Mouse (Mus musculus): ENCODE measurements around the gene Ntn4. TPM values are rescaled to one million over a fixed set of nuclear protein-coding genes. Genes with fewer than 3 reads are reported as not detected.

The Ntn4 gene
- total and polyA plus RNA-seq, 3 experiments: not detected

DNA sequence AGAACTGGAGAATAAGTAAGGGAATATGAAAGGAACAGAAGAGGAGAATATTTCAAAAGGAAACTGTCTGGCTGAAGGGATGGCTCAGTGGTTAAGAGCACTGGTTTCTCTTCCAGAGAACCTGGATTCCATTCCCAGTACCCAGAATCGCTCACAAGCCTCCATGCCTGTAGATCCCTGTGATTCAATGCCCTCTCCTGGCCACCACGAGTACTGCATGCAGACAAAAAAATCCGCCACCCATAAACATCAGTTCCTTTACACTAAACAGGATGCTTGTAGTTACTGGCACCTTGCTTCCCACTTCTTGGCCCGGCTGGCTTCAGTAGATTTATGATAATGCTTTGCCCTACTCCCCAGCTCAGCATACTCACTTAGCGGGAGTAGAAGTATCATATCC, 122.6 kb downstream of the Ntn4 start:
- in situ Hi-C loops (cut with MboI; ENCODE audit: low pct_ligation_motif_present, low pct_unique_long_range_greater_than_20kb, low sequenced_read_pairs): loop anchor here (10.0 kb wide), 1 partner anchor 158 kb away; no protein-coding TSS in a partner anchor

DNA sequence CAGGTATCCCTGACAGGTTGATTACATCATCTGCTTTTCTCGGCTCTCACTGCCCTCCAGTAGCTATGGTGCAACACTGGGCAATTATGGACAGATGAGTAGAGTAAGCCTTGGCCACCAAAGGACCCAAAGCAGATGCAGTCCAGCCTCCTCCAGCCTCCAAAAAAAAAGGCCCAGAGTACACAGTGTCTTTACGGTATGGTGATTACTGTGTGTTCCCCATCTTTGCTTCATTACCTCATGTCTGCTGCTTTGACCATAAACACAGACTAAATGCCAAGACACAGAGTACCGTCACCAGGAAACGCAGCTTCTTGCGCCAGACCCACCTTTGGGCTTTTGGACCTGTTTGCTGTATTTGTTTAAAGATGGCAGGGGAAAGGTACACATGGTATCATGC, 125.7 kb downstream of the Ntn4 start:
- Histone ChIP-seq H3K9me3 (replicated peaks; ENCODE audit: low read length) (no peaks in the 10 kb centered on the region), H3K27ac (ENCODE audit: insufficient read depth, low read depth) (no peak overlapping the region), H3K4me3 (replicated peaks in 1 of 3; ENCODE audit: low read depth in 2 of 3, low read length in 2 of 3, poor library complexity in 1 of 3) (no peak overlapping the region), H3K9ac (ENCODE audit: insufficient read depth, low read depth) (no peak overlapping the region), H3K36me3 (replicated peaks in 1 of 2; ENCODE audit: control insufficient read depth in 1 of 2, insufficient read depth in 1 of 2, low read length in 1 of 2) (no peaks in the 10 kb centered on the region), H3K4me2 (ENCODE audit: insufficient read depth, low read depth, poor library complexity, severe bottlenecking) (no peak overlapping the region), H3K4me1 (ENCODE audit: control insufficient read depth in 1 of 2, insufficient read depth in 2 of 2) (no peaks in the 10 kb centered on the region), H3K79me2 (replicated peaks; ENCODE audit: control insufficient read depth, extremely low read depth, insufficient read depth, poor library complexity, severe bottlenecking) (no peaks in the 10 kb centered on the region), H3K27me3 (replicated peaks) (no peaks in the 10 kb centered on the region)
- dilution Hi-C loops (cut with MboI; ENCODE audit: extremely low pct_ligation_motif_present, extremely low pct_unique_long_range_greater_than_20kb, low sequenced_read_pairs) (no loop called here), in situ Hi-C loops (cut with MboI; ENCODE audit: low pct_ligation_motif_present, low pct_unique_long_range_greater_than_20kb, low sequenced_read_pairs) (loop anchor here (10.0 kb wide), 1 partner anchor 161 kb away; no protein-coding TSS in a partner anchor)
- no peak for DNase-seq (ENCODE audit: extremely low read depth)
- TF ChIP-seq USF1 (IDR thresholded peaks at IDR 0.05; ENCODE audit: low read depth, low read length) (no peak), EP300 (IDR thresholded peaks at IDR 0.05; ENCODE audit: low read length) (no peak), MXI1 (IDR thresholded peaks at IDR 0.05; ENCODE audit: low read depth, low read length) (no peak), PAX5 (IDR thresholded peaks at IDR 0.05; ENCODE audit: low read length) (no peak), SMC3 (IDR thresholded peaks at IDR 0.05; ENCODE audit: low read depth, low read length) (no peak)

More for the DNA sequence above, 122.6 kb downstream of the Ntn4 start:
- DNase-seq (ENCODE audit: extremely low read depth): peak; percentile 46
- dilution Hi-C loops (cut with MboI; ENCODE audit: extremely low pct_ligation_motif_present, extremely low pct_unique_long_range_greater_than_20kb, low sequenced_read_pairs): no loop called here
- no peak overlapping the region for H3K4me2 ChIP-seq (ENCODE audit: insufficient read depth, low read depth, poor library complexity, severe bottlenecking)
- TF ChIP-seq SMC3 (IDR thresholded peaks at IDR 0.05; ENCODE audit: low read depth, low read length): peak; percentile 77
- no peak for TF ChIP-seq USF1 (IDR thresholded peaks at IDR 0.05; ENCODE audit: low read depth, low read length)
- TF ChIP-seq RAD21 (IDR thresholded peaks at IDR 0.05; ENCODE audit: low read depth, low read length): peak; percentile 74
- no peak for TF ChIP-seq TCF12 (IDR thresholded peaks at IDR 0.05; ENCODE audit: low read depth, low read length)
- TF ChIP-seq KAT2A (IDR thresholded peaks at IDR 0.05; ENCODE audit: insufficient replicate concordance, low read length): no peak
- TF ChIP-seq CTCF (conservative IDR thresholded peaks at IDR 0.05 in 1 of 2, IDR thresholded peaks at IDR 0.05 in 1 of 2; ENCODE audit: low read depth in 2 of 2, low read length in 2 of 2): peak; percentile 66 to 78
- H3K4me3 ChIP-seq (replicated peaks in 1 of 3; ENCODE audit: low read depth in 2 of 3, low read length in 2 of 3, poor library complexity in 1 of 3): no peak overlapping the region
- no peaks in the 10 kb centered on the region for H3K79me2 ChIP-seq (replicated peaks; ENCODE audit: control insufficient read depth, extremely low read depth, insufficient read depth, poor library complexity, severe bottlenecking)
- H3K9me3 ChIP-seq (replicated peaks; ENCODE audit: low read length): no peaks in the 10 kb centered on the region
- no peak overlapping the region for H3K27ac ChIP-seq (ENCODE audit: insufficient read depth, low read depth)
- H3K4me1 ChIP-seq (ENCODE audit: control insufficient read depth in 1 of 2, insufficient read depth in 2 of 2): peaks cover 0 to 4% of the 10 kb centered on the region in 2 experiments; a peak in 2 of 4 replicates
- H3K27me3 ChIP-seq (replicated peaks): no peaks in the 10 kb centered on the region
- H3K9ac ChIP-seq (ENCODE audit: insufficient read depth, low read depth): no peak overlapping the region
- H3K36me3 ChIP-seq (replicated peaks in 1 of 2; ENCODE audit: control insufficient read depth in 1 of 2, insufficient read depth in 1 of 2, low read length in 1 of 2): no peaks in the 10 kb centered on the region

DNA sequence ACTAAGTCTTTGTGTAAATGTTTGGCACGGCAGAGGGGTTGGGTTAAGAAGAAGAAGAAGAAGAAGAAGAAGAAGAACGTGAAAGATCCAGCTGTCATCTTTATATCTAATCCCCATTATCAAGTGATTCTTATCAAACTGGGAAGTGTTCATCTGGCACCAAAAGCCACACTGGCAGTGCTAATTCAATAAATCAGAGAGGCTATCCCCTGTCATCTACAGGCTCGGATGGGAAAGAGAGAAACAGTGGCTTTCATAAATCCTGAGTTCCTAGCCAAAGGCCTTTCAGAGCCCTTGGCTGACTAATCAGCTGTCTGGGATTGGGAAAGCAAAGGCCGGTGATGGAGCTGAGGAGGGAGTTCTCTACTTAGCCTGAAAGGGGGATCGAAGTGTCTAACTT, 126.8 kb downstream of the Ntn4 start:
- no peaks in the 10 kb centered on the region for H3K79me2 ChIP-seq (replicated peaks; ENCODE audit: control insufficient read depth, extremely low read depth, insufficient read depth, poor library complexity, severe bottlenecking)
- no peaks in the 10 kb centered on the region for H3K4me1 ChIP-seq (ENCODE audit: control insufficient read depth in 1 of 2, insufficient read depth in 2 of 2)
- DNase-seq (ENCODE audit: extremely low read depth): no peak
- no peaks in the 10 kb centered on the region for H3K36me3 ChIP-seq (replicated peaks in 1 of 2; ENCODE audit: control insufficient read depth in 1 of 2, insufficient read depth in 1 of 2, low read length in 1 of 2)
- dilution Hi-C loops (cut with MboI; ENCODE audit: extremely low pct_ligation_motif_present, extremely low pct_unique_long_range_greater_than_20kb, low sequenced_read_pairs) (no loop called here), in situ Hi-C loops (cut with MboI; ENCODE audit: low pct_ligation_motif_present, low pct_unique_long_range_greater_than_20kb, low sequenced_read_pairs) (loop anchor here (10.0 kb wide), 1 partner anchor 162 kb away; no protein-coding TSS in a partner anchor)
- H3K9ac ChIP-seq (ENCODE audit: insufficient read depth, low read depth): no peak overlapping the region
- no peak overlapping the region for H3K4me2 ChIP-seq (ENCODE audit: insufficient read depth, low read depth, poor library complexity, severe bottlenecking)
- no peaks in the 10 kb centered on the region for H3K27me3 ChIP-seq (replicated peaks)
- H3K27ac ChIP-seq (ENCODE audit: insufficient read depth, low read depth): no peak overlapping the region
- H3K4me3 ChIP-seq (replicated peaks in 1 of 3; ENCODE audit: low read depth in 2 of 3, low read length in 2 of 3, poor library complexity in 1 of 3): no peak overlapping the region
- TF ChIP-seq USF2 (conservative IDR thresholded peaks at IDR 0.05; ENCODE audit: low read depth, low read length): no peak
- no peak for TF ChIP-seq KAT2A (IDR thresholded peaks at IDR 0.05; ENCODE audit: insufficient replicate concordance, low read length)
- TF ChIP-seq ZMIZ1 (IDR thresholded peaks at IDR 0.05; ENCODE audit: low read depth, low read length): no peak
- no peak for TF ChIP-seq MEF2A (IDR thresholded peaks at IDR 0.05; ENCODE audit: borderline replicate concordance, low read depth, low read length)
- TF ChIP-seq EP300 (IDR thresholded peaks at IDR 0.05; ENCODE audit: low read length): no peak
- TF ChIP-seq BHLHE40 (IDR thresholded peaks at IDR 0.05; ENCODE audit: low read depth, low read length): no peak
- no peak for TF ChIP-seq JUND (conservative IDR thresholded peaks at IDR 0.05; ENCODE audit: low read depth, low read length)
- no peak for TF ChIP-seq CHD2 (IDR thresholded peaks at IDR 0.05; ENCODE audit: low read length)
- no peak for TF ChIP-seq POLR2A (IDR thresholded peaks at IDR 0.05; ENCODE audit: low read depth, low read length)
- no peak for TF ChIP-seq CTCF (conservative IDR thresholded peaks at IDR 0.05 in 1 of 2, IDR thresholded peaks at IDR 0.05 in 1 of 2; ENCODE audit: low read depth in 2 of 2, low read length in 2 of 2)
- no peak for TF ChIP-seq UBTF (IDR thresholded peaks at IDR 0.05; ENCODE audit: low read depth, low read length)
- no peak for TF ChIP-seq ETS1 (conservative IDR thresholded peaks at IDR 0.05; ENCODE audit: low read depth, low read length)
- TF ChIP-seq TBP (conservative IDR thresholded peaks at IDR 0.05; ENCODE audit: low read depth, low read length): no peak
- no peak for TF ChIP-seq MXI1 (IDR thresholded peaks at IDR 0.05; ENCODE audit: low read depth, low read length)
- no peak for TF ChIP-seq MAZ (IDR thresholded peaks at IDR 0.05; ENCODE audit: low read depth, low read length)
- TF ChIP-seq RCOR1 (conservative IDR thresholded peaks at IDR 0.05; ENCODE audit: low read depth, low read length): no peak
- no peaks in the 10 kb centered on the region for H3K9me3 ChIP-seq (replicated peaks; ENCODE audit: low read length)

All from CH12.LX (cell line).